Mouse (Mus musculus) ES-Bruce4 (cell line): Measurements from ENCODE around the gene Shq1. TPM values are rescaled to one million over a fixed set of nuclear protein-coding genes. Genes with fewer than 3 reads are reported as not detected.
A peak's percentile ranks its signal among the peaks of the same experiment; 100 is the strongest.

ENCODE experiments used
- H3K27ac ChIP-seq: 2 replicates; pipeline ENCODE4 v1.5.1; 2012; ENCODE audit warnings: low read length, inconsistent platforms; ENCODE audit not compliant: insufficient read depth
- H3K27me3 ChIP-seq: 2 replicates; pipeline ENCODE4 v1.6.1; 2012; ENCODE audit warnings: mild to moderate bottlenecking, low read length, inconsistent platforms; ENCODE audit not compliant: control insufficient read depth, poor library complexity, insufficient read depth, severe bottlenecking
- H3K36me3 ChIP-seq: 2 replicates; pipeline ENCODE4 v1.6.1; 2012; ENCODE audit warnings: inconsistent platforms, mild to moderate bottlenecking, low read length, moderate library complexity; ENCODE audit not compliant: control insufficient read depth, poor library complexity, insufficient read depth, severe bottlenecking
- H3K4me1 ChIP-seq: one replicate; pipeline ENCODE4 v1.8.1; 2011; ENCODE audit warnings: low read length; ENCODE audit not compliant: control insufficient read depth, insufficient read depth
- H3K4me3 ChIP-seq: 2 replicates; pipeline ENCODE4 v1.5.1; 2011; ENCODE audit warnings: low read depth, mild to moderate bottlenecking, low read length
- H3K9ac ChIP-seq: 2 replicates; pipeline ENCODE4 v1.6.1; 2012; ENCODE audit warnings: low read depth, mild to moderate bottlenecking, inconsistent platforms; ENCODE audit not compliant: poor library complexity, severe bottlenecking
- H3K9me3 ChIP-seq: replicated peaks from 2 replicates; pipeline ENCODE4 v1.6.1; 2012; ENCODE audit warnings: mild to moderate bottlenecking, low read length, inconsistent platforms; ENCODE audit not compliant: control insufficient read depth, poor library complexity, insufficient read depth, severe bottlenecking
- CTCF ChIP-seq: IDR thresholded peaks from one replicate; pipeline ENCODE4 v1.8.1; 2011; ENCODE audit warnings: low read depth, low read length
- EP300 ChIP-seq: IDR thresholded peaks from 2 replicates; pipeline ENCODE4 v1.6.1; 2011; ENCODE audit warnings: low read depth, low read length; ENCODE audit not compliant: insufficient read depth
- POLR2A ChIP-seq: IDR thresholded peaks from one replicate; pipeline ENCODE4 v1.8.1; 2011; ENCODE audit warnings: low read length; ENCODE audit not compliant: insufficient read depth
- polyA plus RNA-seq: library from polyadenylated mRNA; stranded (reverse); fragments of >200 nt; gene quantifications from 2 replicates; pipeline ENCODE4 v1.2.4, GENCODE M21; 2011; ENCODE audit warnings: low read depth; ENCODE audit not compliant: missing spikeins, insufficient read depth, insufficient read length

Gene Shq1
- polyA plus RNA-seq, 1 experiment: 19.0 TPM

DNA sequence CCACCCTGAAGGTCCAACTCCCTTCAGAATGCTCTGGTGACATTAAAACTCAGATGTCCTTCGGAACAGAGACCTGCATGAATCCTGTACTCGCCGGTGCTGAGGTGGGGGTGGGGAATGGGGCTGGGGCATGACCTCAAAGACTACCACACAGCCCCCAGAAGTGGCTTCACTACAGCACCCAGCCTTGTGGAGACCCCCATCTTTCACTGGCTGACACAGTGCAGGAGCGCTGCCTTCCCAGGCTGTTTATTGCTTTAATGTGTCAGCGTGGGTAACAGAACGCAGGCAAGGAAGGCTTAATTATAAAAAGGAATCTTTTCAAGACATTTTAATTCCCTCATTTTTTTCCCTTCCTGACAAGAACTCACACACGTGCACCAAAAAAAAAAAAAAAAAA, 137.6 kb downstream of the Shq1 start:
- no peak for TF ChIP-seq EP300
- TF ChIP-seq POLR2A: no peak
- no peak for TF ChIP-seq CTCF
- H3K9ac ChIP-seq: no peak overlapping the region
- H3K9me3 ChIP-seq: no peaks in the 10 kb centered on the region
- no peak overlapping the region for H3K4me3 ChIP-seq
- H3K4me1 ChIP-seq: no peaks in the 10 kb centered on the region
- H3K27ac ChIP-seq: no peak overlapping the region
- no peaks in the 10 kb centered on the region for H3K27me3 ChIP-seq
- no peaks in the 10 kb centered on the region for H3K36me3 ChIP-seq

- TF ChIP-seq POLR2A (no peak), EP300 (no peak), CTCF (no peak)
- no peak overlapping the region for H3K4me3 ChIP-seq
- H3K27me3 ChIP-seq: no peaks in the 10 kb centered on the region
- no peak overlapping the region for H3K27ac ChIP-seq
- no peaks in the 10 kb centered on the region for H3K36me3 ChIP-seq
- no peaks in the 10 kb centered on the region for H3K9me3 ChIP-seq
- H3K9ac ChIP-seq: 0 out of 2 replicates have a peak overlapping the region, but pooled peaks have one; percentile 8
- H3K4me1 ChIP-seq: no peaks in the 10 kb centered on the region
Observed at GRCm38 (mm10) chr6:100532326-100532725, 138.6 kb downstream of the Shq1 start.

DNA sequence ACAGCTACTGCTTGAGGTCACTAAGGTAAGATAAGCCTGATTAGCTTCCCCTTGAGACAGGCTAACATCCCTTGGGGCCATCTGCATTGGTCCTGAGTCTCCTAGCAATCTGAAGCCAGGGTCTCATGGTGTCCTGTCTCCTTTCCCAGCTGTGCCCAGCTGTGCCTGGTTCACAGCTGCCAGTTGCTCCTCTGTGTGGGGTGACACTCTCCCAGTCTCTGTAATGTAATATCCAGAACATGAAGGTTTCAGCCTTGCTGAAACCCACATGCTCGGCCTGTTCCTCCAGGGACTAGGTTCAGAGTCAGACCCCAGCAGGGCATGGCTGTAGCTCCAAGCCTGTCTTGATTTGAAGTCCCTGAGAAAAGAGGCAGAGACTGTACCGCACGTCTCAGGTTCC, 141.3 kb downstream of the Shq1 start:
- Histone ChIP-seq H3K27ac (no peak overlapping the region), H3K4me3 (no peak overlapping the region), H3K36me3 (no peaks in the 10 kb centered on the region), H3K4me1 (peaks cover 6% of the 10 kb centered on the region), H3K9ac (no peak overlapping the region), H3K27me3 (no peaks in the 10 kb centered on the region), H3K9me3 (no peaks in the 10 kb centered on the region)
- no peak for TF ChIP-seq EP300

DNA sequence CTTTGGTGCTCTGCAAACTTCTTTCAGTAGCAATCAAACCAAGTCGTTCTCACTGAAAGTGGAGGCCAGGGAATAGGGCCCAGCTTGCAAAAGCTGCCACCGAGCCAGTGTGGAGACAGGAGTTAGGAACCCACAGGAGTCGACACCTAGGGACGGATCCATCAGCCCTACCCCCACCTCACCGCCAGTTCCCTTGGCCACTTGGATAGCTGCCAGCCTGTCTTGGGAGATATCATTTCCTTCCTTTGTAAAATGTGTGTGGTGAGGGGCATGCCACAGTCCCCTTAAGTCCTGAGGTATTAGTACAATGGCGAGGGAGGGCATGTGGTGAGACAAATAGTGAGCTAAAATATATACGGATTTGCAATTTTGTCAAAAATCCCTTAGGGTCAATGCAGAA, 142.4 kb downstream of the Shq1 start:
- no peaks in the 10 kb centered on the region for H3K27me3 ChIP-seq
- H3K9ac ChIP-seq: no peak overlapping the region
- no peak for TF ChIP-seq EP300
- no peak for TF ChIP-seq POLR2A
- no peak for TF ChIP-seq CTCF

DNA sequence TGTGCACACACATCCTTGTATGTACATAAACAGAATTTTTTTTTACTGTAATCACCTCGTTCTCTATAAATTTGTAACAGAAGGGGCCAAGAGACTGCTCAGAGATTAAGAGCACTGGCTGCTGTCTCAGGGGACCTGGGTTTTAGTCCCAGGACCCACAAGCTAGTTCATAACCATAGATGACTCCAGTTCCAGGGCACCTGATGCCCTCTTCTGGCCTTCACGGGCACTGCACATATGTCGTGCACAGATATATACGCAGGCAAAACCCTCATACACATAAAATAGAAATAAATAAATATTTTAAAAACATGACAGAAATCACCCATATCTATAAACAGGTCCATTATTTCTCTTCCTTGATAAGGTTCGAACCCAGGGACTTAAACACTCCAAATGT, 143.0 kb downstream of the Shq1 start:
- Histone ChIP-seq H3K4me3 (no peak overlapping the region), H3K36me3 (no peaks in the 10 kb centered on the region), H3K9ac (no peak overlapping the region), H3K27me3 (no peaks in the 10 kb centered on the region), H3K9me3 (no peaks in the 10 kb centered on the region), H3K4me1 (peaks cover 6% of the 10 kb centered on the region), H3K27ac (no peak overlapping the region)
- TF ChIP-seq CTCF (peak; percentile 81), EP300 (no peak), POLR2A (no peak)

More for the DNA sequence above, 142.4 kb downstream of the Shq1 start:
- Histone ChIP-seq H3K4me3 (no peak overlapping the region), H3K36me3 (no peaks in the 10 kb centered on the region), H3K4me1 (peaks cover 6% of the 10 kb centered on the region), H3K27ac (no peak overlapping the region), H3K9me3 (no peaks in the 10 kb centered on the region)

DNA sequence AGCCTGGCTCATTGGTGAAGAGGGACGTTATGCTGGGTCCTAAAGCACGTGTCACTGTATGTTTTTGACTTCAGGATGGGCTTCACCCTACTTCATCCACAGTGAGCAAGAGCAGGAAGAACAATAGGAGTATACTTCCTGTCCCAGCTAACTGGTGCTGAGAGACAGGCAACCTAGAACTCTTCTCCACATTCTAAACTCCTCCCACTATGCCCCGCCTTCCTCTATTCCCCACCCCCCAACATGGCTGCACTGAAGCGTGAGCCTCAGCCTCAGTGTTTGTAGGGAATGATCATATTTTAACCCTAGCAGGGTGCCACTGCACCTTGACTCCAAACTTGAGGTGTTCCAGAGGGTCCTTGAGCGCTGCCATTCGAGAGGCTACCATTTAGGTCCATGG, 143.8 kb downstream of the Shq1 start:
- Histone ChIP-seq H3K9ac (peak overlapping the region; percentile 17), H3K9me3 (no peaks in the 10 kb centered on the region), H3K4me1 (peaks cover 6% of the 10 kb centered on the region), H3K27ac (no peak overlapping the region), H3K27me3 (no peaks in the 10 kb centered on the region), H3K4me3 (peak overlapping the region; percentile 68), H3K36me3 (no peaks in the 10 kb centered on the region)
- peak; percentile 57 for TF ChIP-seq POLR2A
- no peak for TF ChIP-seq CTCF
